In genomic region chr7:139220303-139220702, GRCm38 (mm10) we compare ENCODE assay signal across 10 mouse cellular contexts. TPM values are rescaled to one million over a fixed set of nuclear protein-coding genes. Genes with fewer than 3 reads are reported as not detected.
DNase-seq lines count a peak whose midpoint lies in the region; ATAC-seq and TF ChIP-seq lines count a peak whose summit lies in the region.
"Had no signal": no experiment of that assay in that cellular context is flagged by ENCODE, and none has a peak within 500 bp of the region (broad histone marks: within the 10 kb centered on the region; RNA-seq: fewer than 3 reads in every experiment).

No protein-coding gene starts in this region.

- peak; percentile 60 for DNase-seq in adrenal gland, postnatal 14 days
- no peak for DNase-seq in adrenal gland, postnatal 25 days
- DNase-seq in testis, postnatal 10 days (ENCODE audit: low spot score) = peak; percentile 41
- DNase-seq in testis, postnatal 14 days (ENCODE audit: low spot score) = no peak
- peak; percentile 42 to 54 for DNase-seq in lung, adult 18-20 months
- DNase-seq in stomach, postnatal 0 days (ENCODE audit: low spot score) = no peak
- DNase-seq in thymus, postnatal 36 days = no peak
- DNase-seq in right cerebral cortex, adult 2 months (ENCODE audit: low spot score in 2 of 2) = no peak
- DNase-seq: cerebellum, adult 9-11 months had no signal

- ATAC-seq in stomach, postnatal 0 days (ENCODE audit: low FRiP score, low TSS enrichment) = peak; percentile 64; the same call in 1 of the 2 replicates

- H3K4me1 ChIP-seq in stomach, postnatal 0 days (replicated peaks; ENCODE audit: control insufficient read depth, insufficient read depth) = no peaks in the 10 kb centered on the region
- H3K4me1 ChIP-seq: neural tube, embryonic 12.5 days had no signal

- H3K27ac ChIP-seq in stomach, postnatal 0 days (replicated peaks) = no peak overlapping the region
- H3K27ac ChIP-seq: neural tube, embryonic 12.5 days had no signal

- no peak overlapping the region for H3K9ac ChIP-seq in stomach, postnatal 0 days (ENCODE audit: low read length)
- H3K9ac ChIP-seq: neural tube, embryonic 12.5 days had no signal

- no peak for TF ChIP-seq EP300 in stomach, postnatal 0 days (optimal IDR thresholded peaks at IDR 0.05)

- TF ChIP-seq CTCF in stomach, postnatal 0 days (IDR thresholded peaks at IDR 0.05; ENCODE audit: low read depth) = peak; percentile 48

- H3K9me3 ChIP-seq in stomach, postnatal 0 days (ENCODE audit: control insufficient read depth, low read length) = no peaks in the 10 kb centered on the region
- H3K9me3 ChIP-seq: neural tube, embryonic 12.5 days had no signal

- 8% methylated on average over 2 of the region's 2 CpGs for WGBS in stomach, postnatal 0 days

- no peak overlapping the region for H3K4me2 ChIP-seq in stomach, postnatal 0 days (replicated peaks; ENCODE audit: low read depth)
- H3K4me2 ChIP-seq: neural tube, embryonic 12.5 days had no signal

- no peak overlapping the region for H3K4me3 ChIP-seq in stomach, postnatal 0 days (ENCODE audit: low read depth, low read length)
- H3K4me3 ChIP-seq: neural tube, embryonic 12.5 days had no signal

- H3K36me3 ChIP-seq in stomach, postnatal 0 days (ENCODE audit: control insufficient read depth, insufficient read depth, low read length) = no peaks in the 10 kb centered on the region
- H3K36me3 ChIP-seq: neural tube, embryonic 12.5 days had no signal

- no peaks in the 10 kb centered on the region for H3K27me3 ChIP-seq in stomach, postnatal 0 days (ENCODE audit: control insufficient read depth, insufficient read depth, low read length)
- H3K27me3 ChIP-seq: neural tube, embryonic 12.5 days had no signal

RNA-seq across cellular contexts. Expression of gene Stk32c, which starts 7.2 kb away (rescaled TPM):
- total RNA-seq in adrenal gland, postnatal 14 days (2021) = 2.7 and 3.9 TPM in 2 replicates
- 3.0 and 4.0 TPM in 2 replicates for total RNA-seq in adrenal gland, postnatal 25 days (2021)
- 0.11 TPM in 1 of 2 replicates, not detected in the other for polyA plus RNA-seq in stomach, postnatal 0 days (2015; fragmentation: Nextera tagmentation; extraction: Ambion mirVana)

RNA-seq across cellular contexts. Expression of gene Lrrc27, which starts 7.5 kb away (rescaled TPM):
- total RNA-seq in adrenal gland, postnatal 14 days (2021) = 3.8 and 3.9 TPM in 2 replicates
- total RNA-seq in adrenal gland, postnatal 25 days (2021) = 5.8 and 6.3 TPM in 2 replicates
- 3.6 and 5.1 TPM in 2 replicates for polyA plus RNA-seq in stomach, postnatal 0 days (2015; fragmentation: Nextera tagmentation; extraction: Ambion mirVana)

RNA-seq across cellular contexts. Expression of gene Pwwp2b, which starts 28.0 kb away (rescaled TPM):
- 10.9 and 11.2 TPM in 2 replicates for total RNA-seq in adrenal gland, postnatal 14 days (2021)
- 20.9 and 25.4 TPM in 2 replicates for total RNA-seq in adrenal gland, postnatal 25 days (2021)
- polyA plus RNA-seq in stomach, postnatal 0 days (2015; fragmentation: Nextera tagmentation; extraction: Ambion mirVana) = 16.0 and 17.2 TPM in 2 replicates

Comparison
In these comparisons a context has a peak if more than half of its experiments do, and no peak if none do; other contexts are left out.
1. DNase-seq: peak in adrenal gland, postnatal 14 days (single experiment), testis, postnatal 10 days (single experiment) and lung, adult 18-20 months (2 of 2); none in adrenal gland, postnatal 25 days (single experiment), testis, postnatal 14 days (single experiment), stomach, postnatal 0 days (single experiment), thymus, postnatal 36 days (0 of 2) and right cerebral cortex, adult 2 months (0 of 2).